Mouse (Mus musculus) liver, embryonic 16.5 days (tissue): ENCODE data around the gene Rhof. TPM values are rescaled to one million over a fixed set of nuclear protein-coding genes. Genes with fewer than 3 reads are reported as not detected.

Experiments used
- ATAC-seq: fragments of 200-750 bp; cut with Nextera tagmentation; 2 replicates; pipeline ENCODE4 v1.8.0; 2017; ENCODE audit warnings: low read depth, mild to moderate bottlenecking, moderate number of reproducible peaks, moderate library complexity
- H3K27ac ChIP-seq: fragments of 300-500 bp; sonication (generic); 2 replicates; pipeline ENCODE4 v1.5.1; 2014; ENCODE audit warnings: mild to moderate bottlenecking, low read length
- H3K27me3 ChIP-seq: fragments of 300-500 bp; sonication (generic); 2 replicates; pipeline ENCODE4 v1.6.1; 2014; ENCODE audit warnings: low read depth, low read length, mixed read lengths; ENCODE audit not compliant: control insufficient read depth, insufficient read depth
- H3K36me3 ChIP-seq: fragments of 300-500 bp; sonication (generic); 2 replicates; pipeline ENCODE4 v1.6.1; 2014; ENCODE audit warnings: mild to moderate bottlenecking; ENCODE audit not compliant: control insufficient read depth, insufficient read depth
- H3K4me1 ChIP-seq: fragments of 300-500 bp; sonication (generic); 2 replicates; pipeline ENCODE4 v1.6.1; 2014; ENCODE audit warnings: low read depth, low read length, mixed read lengths; ENCODE audit not compliant: control insufficient read depth
- H3K4me2 ChIP-seq: fragments of 300-500 bp; sonication (generic); 2 replicates; pipeline ENCODE4 v1.6.1; 2014; ENCODE audit warnings: low read depth, low read length, mixed read lengths
- H3K4me3 ChIP-seq: fragments of 300-500 bp; sonication (generic); 2 replicates; pipeline ENCODE4 v1.5.1; 2014; ENCODE audit warnings: low read depth, mild to moderate bottlenecking, low read length
- H3K9ac ChIP-seq: fragments of 300-500 bp; sonication (generic); 2 replicates; pipeline ENCODE4 v1.6.1; 2014; ENCODE audit warnings: low read depth, low read length
- H3K9me3 ChIP-seq: fragments of 300-500 bp; sonication (generic); replicated peaks from 2 replicates; pipeline ENCODE4 v1.6.1; 2016; ENCODE audit warnings: low read length; ENCODE audit not compliant: control insufficient read depth
- WGBS: fragments of 180-500 bp; shearing (Covaris S2); extraction: QIAGEN DNeasy Blood & Tissue Kit; methylation state at CpG from one replicate; pipeline ENCODE4 v1.1.7; 2014; ENCODE audit not compliant: insufficient replicate concordance; 5-methylcytosine and 5-hydroxymethylcytosine counted together
- polyA plus RNA-seq: library from polyadenylated mRNA; unstranded; fragments of >200 nt; fragmentation: Nextera tagmentation; extraction: Ambion mirVana; gene quantifications from 2 replicates; pipeline ENCODE4 v1.2.1, GENCODE M21; 2015

Rhof gene
- polyA plus RNA-seq, 1 experiment from 2014 or later, result 2.3 TPM

- WGBS, result 41% methylated on average over 14 of the region's 14 CpGs
- peak; percentile 80 for ATAC-seq
- Histone ChIP-seq H3K9me3 (no peaks in the 10 kb centered on the region), H3K9ac (peak overlapping the region; percentile 48), H3K36me3 (0 out of 2 replicates have a peak, but pooled peaks cover 3% of the 10 kb centered on the region), H3K27ac (peak overlapping the region; percentile 99), H3K27me3 (no peaks in the 10 kb centered on the region), H3K4me3 (peak overlapping the region; percentile 2; the same call in 1 of the 2 replicates), H3K4me2 (peak overlapping the region; percentile 61), H3K4me1 (peaks cover 58% of the 10 kb centered on the region)
Measured at GRCm38 (mm10) chr5:123093077-123093633, 39.3 kb downstream of the Rhof start.

DNA sequence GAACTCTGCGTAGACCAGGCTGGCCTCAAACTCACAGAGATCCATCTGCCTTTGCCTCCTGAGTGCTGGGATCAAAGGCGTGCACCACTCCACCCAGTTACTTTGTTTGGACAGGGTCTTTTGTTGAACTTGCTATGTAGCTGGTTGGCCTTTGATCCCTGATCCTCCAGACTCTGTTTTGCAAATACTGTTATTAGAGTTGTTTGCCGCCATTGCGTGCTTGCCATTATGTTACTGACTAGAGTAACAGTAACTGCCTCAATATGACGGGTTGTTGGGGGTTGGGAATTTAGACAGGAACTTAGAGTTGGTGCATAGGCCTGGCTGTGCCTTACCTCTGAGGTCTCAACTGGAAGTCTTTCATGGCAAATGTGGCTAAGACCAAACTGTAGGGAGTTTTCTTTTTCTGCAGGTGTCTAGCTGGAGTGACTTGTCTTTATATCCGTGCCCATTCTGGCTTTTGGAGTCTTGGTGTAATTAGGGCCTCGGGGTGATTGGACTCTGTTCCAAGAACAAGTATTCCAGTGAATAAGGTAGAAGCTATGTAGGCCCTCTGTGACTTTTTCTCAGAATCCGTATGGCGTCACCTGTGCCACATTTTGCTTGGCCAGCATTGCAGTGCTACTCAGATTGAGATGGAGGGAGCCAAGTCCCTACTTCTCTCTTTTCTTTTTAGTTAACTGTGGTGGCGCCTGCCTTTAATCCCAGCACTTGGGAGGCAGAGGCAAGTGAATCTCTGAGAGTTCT, 41.8 kb downstream of the Rhof start:
- Histone ChIP-seq H3K4me3 (no peak overlapping the region), H3K27ac (peak overlapping the region; percentile 80), H3K4me2 (no peak overlapping the region), H3K36me3 (0 out of 2 replicates have a peak, but pooled peaks cover 2% of the 10 kb centered on the region), H3K4me1 (peaks cover 62% of the 10 kb centered on the region), H3K9me3 (no peaks in the 10 kb centered on the region), H3K9ac (peak overlapping the region; percentile 13; the same call in 1 of the 2 replicates), H3K27me3 (no peaks in the 10 kb centered on the region)
- ATAC-seq, result no peak
- 80% methylated on average over 10 of the region's 10 CpGs for WGBS

DNA sequence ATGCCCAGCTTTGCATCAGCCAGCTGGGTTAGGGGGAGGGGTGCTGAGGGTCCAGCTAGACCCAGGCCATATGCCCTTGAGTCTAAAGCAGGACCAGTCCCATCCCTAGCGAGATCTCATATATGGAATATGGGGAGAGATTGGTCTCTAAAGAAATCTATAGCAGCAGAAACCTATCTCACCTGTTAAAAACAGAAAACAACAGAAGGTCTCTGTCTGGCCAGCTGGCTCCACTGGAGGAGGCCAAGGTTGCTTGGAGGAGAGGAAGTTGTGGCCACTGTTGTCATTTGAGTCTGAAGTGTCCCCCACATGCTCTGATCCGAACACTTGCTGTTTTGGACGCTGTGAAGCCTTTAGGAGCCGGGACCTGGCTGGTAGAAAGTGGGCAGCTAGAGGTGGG, 43.7 kb downstream of the Rhof start:
- Histone ChIP-seq H3K27me3 (no peaks in the 10 kb centered on the region), H3K9me3 (no peaks in the 10 kb centered on the region), H3K4me3 (no peak overlapping the region), H3K36me3 (0 out of 2 replicates have a peak, but pooled peaks cover 2% of the 10 kb centered on the region), H3K4me2 (no peak overlapping the region), H3K4me1 (peaks cover 46% of the 10 kb centered on the region), H3K9ac (no peak overlapping the region), H3K27ac (no peak overlapping the region)
- 84% methylated on average over 4 of the region's 4 CpGs for WGBS
- ATAC-seq, result no peak

- Histone ChIP-seq H3K27ac (no peak overlapping the region), H3K4me3 (no peak overlapping the region), H3K27me3 (no peaks in the 10 kb centered on the region), H3K4me1 (peaks cover 38% of the 10 kb centered on the region), H3K4me2 (no peak overlapping the region), H3K9me3 (no peaks in the 10 kb centered on the region), H3K9ac (0 out of 2 replicates have a peak overlapping the region, but pooled peaks have one; percentile 4), H3K36me3 (0 out of 2 replicates have a peak, but pooled peaks cover 2% of the 10 kb centered on the region)
- ATAC-seq, result no peak
- 84% methylated on average over 2 of the region's 2 CpGs for WGBS
Measured at GRCm38 (mm10) chr5:123086501-123086900, 46.0 kb downstream of the Rhof start.

GRCm38 (mm10) chr5:123083340-123084050, 49.0 kb downstream of the Rhof start:
- Histone ChIP-seq H3K36me3 (peaks cover 12% of the 10 kb centered on the region), H3K4me3 (no peak overlapping the region), H3K9me3 (peaks cover 4% of the 10 kb centered on the region; the same call in 1 of the 2 replicates), H3K4me1 (peaks cover 37% of the 10 kb centered on the region), H3K27ac (0 out of 2 replicates have a peak overlapping the region, but pooled peaks have one; percentile 35), H3K9ac (no peak overlapping the region), H3K27me3 (no peaks in the 10 kb centered on the region), H3K4me2 (no peak overlapping the region)
- 56% methylated on average over 13 of the region's 13 CpGs for WGBS
- 0 out of 2 replicates have a peak, but pooled peaks have one; percentile 3 for ATAC-seq

DNA sequence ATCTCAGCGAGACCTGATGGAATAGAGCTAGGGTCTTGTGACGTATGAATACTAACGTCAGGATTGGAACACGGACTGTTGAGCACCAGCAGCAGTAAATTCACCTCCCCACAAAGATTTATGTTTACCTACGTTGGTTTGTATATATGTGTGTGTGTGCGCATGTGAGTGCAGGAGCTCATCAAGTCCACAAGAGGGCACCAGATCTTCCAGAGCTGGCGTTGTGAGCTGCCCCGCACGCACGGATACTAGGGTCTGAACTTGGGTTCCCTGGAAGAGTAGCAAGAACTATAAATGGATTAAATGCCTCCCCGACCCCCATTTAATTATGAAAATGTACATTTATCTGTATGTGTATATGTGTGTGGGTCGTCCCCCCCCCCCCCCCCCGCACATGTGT, 52.0 kb downstream of the Rhof start:
- H3K9ac ChIP-seq, result no peak overlapping the region
- ATAC-seq, result no peak
- 93% methylated on average over 12 of the region's 13 CpGs for WGBS
- H3K27me3 ChIP-seq, result no peaks in the 10 kb centered on the region
- no peak overlapping the region for H3K4me2 ChIP-seq
- H3K27ac ChIP-seq, result no peak overlapping the region
- peaks cover 41% of the 10 kb centered on the region for H3K4me1 ChIP-seq
- peaks cover 10% of the 10 kb centered on the region for H3K36me3 ChIP-seq
- H3K9me3 ChIP-seq, result peaks cover 4% of the 10 kb centered on the region; the same call in 1 of the 2 replicates
- no peak overlapping the region for H3K4me3 ChIP-seq

GRCm38 (mm10) chr5:123080041-123080440, 52.5 kb downstream of the Rhof start:
- H3K27ac ChIP-seq, result no peak overlapping the region
- 35% methylated on average over 8 of the region's 8 CpGs for WGBS
- H3K4me2 ChIP-seq, result no peak overlapping the region
- H3K4me3 ChIP-seq, result no peak overlapping the region
- H3K9ac ChIP-seq, result no peak overlapping the region
- no peaks in the 10 kb centered on the region for H3K27me3 ChIP-seq
- peaks cover 45% of the 10 kb centered on the region for H3K4me1 ChIP-seq
- H3K9me3 ChIP-seq, result peaks cover 4% of the 10 kb centered on the region; the same call in 1 of the 2 replicates
- no peak for ATAC-seq
- peaks cover 10% of the 10 kb centered on the region for H3K36me3 ChIP-seq

DNA sequence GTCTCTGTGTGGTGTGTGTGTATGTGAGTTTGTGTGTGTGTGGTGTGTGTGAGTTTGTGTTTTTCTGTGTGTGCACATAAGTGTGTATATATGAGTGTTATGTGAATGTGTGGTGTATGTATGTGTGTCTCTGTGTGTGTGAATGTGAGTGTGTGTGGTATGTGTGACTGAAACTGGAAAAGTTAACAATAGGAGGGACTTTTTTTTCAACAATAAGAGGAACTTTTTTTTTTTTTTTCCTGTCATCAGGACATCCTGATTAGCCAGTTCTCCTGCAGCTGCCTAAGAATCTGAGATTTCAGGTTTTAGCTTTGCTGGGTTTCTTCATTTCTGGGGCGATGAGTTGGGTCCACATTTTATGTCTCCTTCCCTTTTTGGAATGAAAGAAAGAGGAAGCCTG, 52.9 kb downstream of the Rhof start:
- peaks cover 46% of the 10 kb centered on the region for H3K4me1 ChIP-seq

More for the DNA sequence above, 52.9 kb downstream of the Rhof start:
- H3K4me2 ChIP-seq, result 0 out of 2 replicates have a peak overlapping the region, but pooled peaks have one; percentile 50
- H3K9me3 ChIP-seq, result peaks cover 4% of the 10 kb centered on the region; the same call in 1 of the 2 replicates
- H3K27me3 ChIP-seq, result no peaks in the 10 kb centered on the region
- no peak for ATAC-seq
- 17% methylated on average over 1 of the region's 1 CpGs for WGBS
- no peak overlapping the region for H3K9ac ChIP-seq
- H3K27ac ChIP-seq, result no peak overlapping the region
- peaks cover 10% of the 10 kb centered on the region for H3K36me3 ChIP-seq
- no peak overlapping the region; the same call in 1 of the 2 replicates for H3K4me3 ChIP-seq
